Mouse (Mus musculus): ENCODE data around the gene Sesn2. TPM values are rescaled to one million over a fixed set of nuclear protein-coding genes. Genes with fewer than 3 reads are reported as not detected.

The Sesn2 gene
- total and polyA plus RNA-seq, 3 experiments = 9.6 to 27.5 TPM; not detected in 1

GRCm38 (mm10) chr4:132492178-132493060, 17.9 kb downstream of the Sesn2 start:
- Histone ChIP-seq H3K27me3 (ENCODE audit: control insufficient read depth in 1 of 2, insufficient read depth in 2 of 2, low read length in 2 of 2) (no peaks in the 10 kb centered on the region), H3K79me2 (ENCODE audit: control insufficient read depth, insufficient read depth, low read length, poor library complexity) (no peaks in the 10 kb centered on the region), H3K9me3 (replicated peaks; ENCODE audit: insufficient read depth, low read length) (no peaks in the 10 kb centered on the region), H3K27ac (ENCODE audit: control insufficient read depth, low read depth, low read length) (no peak overlapping the region), H3K9ac (ENCODE audit: control insufficient read depth, low read depth, low read length, poor library complexity, severe bottlenecking) (no peak overlapping the region), H3K4me3 (ENCODE audit: control insufficient read depth in 1 of 2, insufficient read depth in 1 of 2, low read depth in 2 of 2, low read length in 2 of 2) (no peak overlapping the region), H3K4me1 (ENCODE audit: control insufficient read depth in 1 of 2, insufficient read depth in 2 of 2, low read length in 2 of 2) (no peaks in the 10 kb centered on the region), H3K36me3 (ENCODE audit: control insufficient read depth in 1 of 2, insufficient read depth in 2 of 2, low read length in 2 of 2) (peaks cover 0 to 10% of the 10 kb centered on the region in 2 experiments; a peak in 2 of 4 replicates)
- TF ChIP-seq ZNF384 (IDR thresholded peaks at IDR 0.05; ENCODE audit: low read depth, low read length) (no peak), TCF12 (IDR thresholded peaks at IDR 0.05; ENCODE audit: low read depth, low read length) (no peak), POLR2AphosphoS2 (IDR thresholded peaks at IDR 0.05; ENCODE audit: low read length) (no peak), GABPA (IDR thresholded peaks at IDR 0.05; ENCODE audit: low read depth, low read length) (no peak), RCOR1 (IDR thresholded peaks at IDR 0.05; ENCODE audit: low read depth, low read length) (no peak), HCFC1 (IDR thresholded peaks at IDR 0.05; ENCODE audit: low read depth, low read length) (no peak), CHD1 (IDR thresholded peaks at IDR 0.05; ENCODE audit: low read depth, low read length) (no peak)
- no peak for DNase-seq (ENCODE audit: low read depth, low spot score)

DNA sequence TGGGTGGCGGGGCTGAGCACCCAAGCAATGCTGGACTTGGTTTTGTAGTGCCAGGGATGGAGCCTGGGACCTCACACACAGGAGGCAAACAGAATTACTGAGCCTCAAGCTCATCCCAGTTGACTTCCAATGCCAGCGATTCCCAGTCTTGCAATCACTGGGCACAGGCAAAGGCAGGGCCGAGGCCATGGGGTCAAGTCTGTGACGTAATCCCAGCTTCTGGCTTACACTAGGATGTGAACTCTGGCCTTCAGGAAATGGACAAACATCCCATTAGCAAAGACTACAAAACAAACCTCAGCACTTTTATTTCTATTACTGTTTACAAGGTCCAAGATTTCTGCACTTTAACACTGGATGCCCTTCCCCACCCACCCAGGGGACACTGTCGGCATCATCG, 18.6 kb downstream of the Sesn2 start:
- no peaks in the 10 kb centered on the region for H3K4me1 ChIP-seq (ENCODE audit: control insufficient read depth in 1 of 2, insufficient read depth in 2 of 2, low read length in 2 of 2)
- no peak overlapping the region for H3K27ac ChIP-seq (ENCODE audit: control insufficient read depth, low read depth, low read length)

GRCm38 (mm10) chr4:132491057-132491456, 19.2 kb downstream of the Sesn2 start:
- H3K36me3 ChIP-seq (ENCODE audit: control insufficient read depth in 1 of 2, insufficient read depth in 2 of 2, low read length in 2 of 2) = peaks cover 0 to 6% of the 10 kb centered on the region in 2 experiments; a peak in 2 of 4 replicates

More for the DNA sequence above, 18.6 kb downstream of the Sesn2 start:
- Histone ChIP-seq H3K36me3 (ENCODE audit: control insufficient read depth in 1 of 2, insufficient read depth in 2 of 2, low read length in 2 of 2) (peaks cover 0 to 8% of the 10 kb centered on the region in 2 experiments; a peak in 2 of 4 replicates), H3K9me3 (replicated peaks; ENCODE audit: insufficient read depth, low read length) (no peaks in the 10 kb centered on the region), H3K79me2 (ENCODE audit: control insufficient read depth, insufficient read depth, low read length, poor library complexity) (no peaks in the 10 kb centered on the region), H3K4me3 (ENCODE audit: control insufficient read depth in 1 of 2, insufficient read depth in 1 of 2, low read depth in 2 of 2, low read length in 2 of 2) (no peak overlapping the region), H3K27me3 (ENCODE audit: control insufficient read depth in 1 of 2, insufficient read depth in 2 of 2, low read length in 2 of 2) (no peaks in the 10 kb centered on the region), H3K9ac (ENCODE audit: control insufficient read depth, low read depth, low read length, poor library complexity, severe bottlenecking) (no peak overlapping the region)
- DNase-seq (ENCODE audit: low read depth, low spot score) = no peak
- TF ChIP-seq ELF1 (IDR thresholded peaks at IDR 0.05; ENCODE audit: low read depth, low read length) = no peak
- no peak for TF ChIP-seq BHLHE40 (IDR thresholded peaks at IDR 0.05; ENCODE audit: borderline replicate concordance, low read depth, low read length)
- no peak for TF ChIP-seq UBTF (IDR thresholded peaks at IDR 0.05; ENCODE audit: borderline replicate concordance, insufficient read depth, low read depth, low read length)
- TF ChIP-seq POLR2A (IDR thresholded peaks at IDR 0.05; ENCODE audit: control insufficient read depth in 1 of 2, insufficient read depth in 1 of 2, low read depth in 1 of 2, low read length in 2 of 2, poor library complexity in 1 of 2) = no peak
- TF ChIP-seq EP300 (IDR thresholded peaks at IDR 0.05; ENCODE audit: low read depth in 1 of 2, low read length in 2 of 2) = no peak
- TF ChIP-seq POLR2AphosphoS2 (IDR thresholded peaks at IDR 0.05; ENCODE audit: low read length) = no peak
- TF ChIP-seq ZNF384 (IDR thresholded peaks at IDR 0.05; ENCODE audit: low read depth, low read length) = no peak
- TF ChIP-seq CTCF (IDR thresholded peaks at IDR 0.05 in 2 of 3, conservative IDR thresholded peaks at IDR 0.05 in 1 of 3; ENCODE audit: control insufficient read depth in 1 of 3, insufficient read depth in 1 of 3, low read depth in 2 of 3, low read length in 3 of 3, poor library complexity in 1 of 3, severe bottlenecking in 1 of 3) = no peak
- no peak for TF ChIP-seq CHD1 (IDR thresholded peaks at IDR 0.05; ENCODE audit: low read depth, low read length)
- no peak for TF ChIP-seq E2F4 (IDR thresholded peaks at IDR 0.05; ENCODE audit: borderline replicate concordance, low read depth, low read length)
- no peak for TF ChIP-seq GATA1 (IDR thresholded peaks at IDR 0.05; ENCODE audit: low read depth, low read length)

More at GRCm38 (mm10) chr4:132491057-132491456, 19.2 kb downstream of the Sesn2 start:
- H3K27me3 ChIP-seq (ENCODE audit: control insufficient read depth in 1 of 2, insufficient read depth in 2 of 2, low read length in 2 of 2) = no peaks in the 10 kb centered on the region
- H3K4me1 ChIP-seq (ENCODE audit: control insufficient read depth in 1 of 2, insufficient read depth in 2 of 2, low read length in 2 of 2) = no peaks in the 10 kb centered on the region
- H3K9me3 ChIP-seq (replicated peaks; ENCODE audit: insufficient read depth, low read length) = no peaks in the 10 kb centered on the region
- H3K27ac ChIP-seq (ENCODE audit: control insufficient read depth, low read depth, low read length) = no peak overlapping the region
- no peak for DNase-seq (ENCODE audit: low read depth, low spot score)
- no peak overlapping the region for H3K4me3 ChIP-seq (ENCODE audit: control insufficient read depth in 1 of 2, insufficient read depth in 1 of 2, low read depth in 2 of 2, low read length in 2 of 2)
- no peaks in the 10 kb centered on the region for H3K79me2 ChIP-seq (ENCODE audit: control insufficient read depth, insufficient read depth, low read length, poor library complexity)
- TF ChIP-seq POLR2AphosphoS2 (IDR thresholded peaks at IDR 0.05; ENCODE audit: low read length) (peak; percentile 71; the same call in 1 of the 2 replicates), RAD21 (IDR thresholded peaks at IDR 0.05; ENCODE audit: low read depth, low read length) (no peak)
- no peak overlapping the region for H3K9ac ChIP-seq (ENCODE audit: control insufficient read depth, low read depth, low read length, poor library complexity, severe bottlenecking)
